Mouse (Mus musculus) liver, adult 2 months (tissue): ENCODE results near the gene Zbtb17. TPM values are rescaled to one million over a fixed set of nuclear protein-coding genes. Genes with fewer than 3 reads are reported as not detected.
A peak's percentile ranks its signal among the peaks of the same experiment; 100 is the strongest.

Experiments used
- DNase-seq: peaks from one replicate; pipeline ENCODE4 v3.0.0-alpha.2; 2011; ENCODE audit warnings: low read depth, low spot score; ENCODE audit errors: extremely low read depth
- H3K27ac ChIP-seq: fragments of 200-500 bp; replicated peaks from 2 replicates; pipeline ENCODE4 v1.5.1; 2012; ENCODE audit warnings: low read depth, mild to moderate bottlenecking, control low read depth, inconsistent platforms, low read length; ENCODE audit not compliant: insufficient read depth
- H3K27me3 ChIP-seq: fragments of 200-500 bp; 2 replicates; pipeline ENCODE4 v1.6.1; 2012; ENCODE audit warnings: mild to moderate bottlenecking, moderate library complexity, low read length, inconsistent platforms; ENCODE audit not compliant: control insufficient read depth, insufficient read depth
- H3K36me3 ChIP-seq: fragments of 200-500 bp; 2 replicates; pipeline ENCODE4 v1.6.1; 2012; ENCODE audit warnings: low read length, inconsistent platforms; ENCODE audit not compliant: control insufficient read depth, insufficient read depth
- H3K4me1 ChIP-seq: fragments of 200-500 bp; 2 replicates; pipeline ENCODE4 v1.6.1; 2011; ENCODE audit warnings: low read length; ENCODE audit not compliant: control insufficient read depth, insufficient read depth
- H3K4me3 ChIP-seq: fragments of 200-500 bp; 2 replicates; pipeline ENCODE4 v1.5.1; 2011; ENCODE audit warnings: low read depth, mild to moderate bottlenecking, control low read depth, low read length, moderate library complexity; ENCODE audit not compliant: insufficient read depth
- H3K79me2 ChIP-seq: fragments of 200-500 bp; 2 replicates; pipeline ENCODE4 v1.6.1; 2012; ENCODE audit warnings: inconsistent platforms, mild to moderate bottlenecking, low read length, moderate library complexity; ENCODE audit not compliant: control insufficient read depth, insufficient read depth
- H3K9ac ChIP-seq: fragments of 200-500 bp; 2 replicates; pipeline ENCODE4 v1.6.1; 2012; ENCODE audit warnings: low read depth, mild to moderate bottlenecking, control low read depth, inconsistent platforms, low read length
- CTCF ChIP-seq: fragments of 200-500 bp; IDR thresholded peaks from 2 replicates; pipeline ENCODE4 v1.5.1; 2011; ENCODE audit warnings: low read depth, low read length, control low read depth
- POLR2A ChIP-seq: fragments of 200-500 bp; IDR thresholded peaks from 2 replicates; pipeline ENCODE4 v1.6.1; 2011; ENCODE audit warnings: low read length, control low read depth; ENCODE audit not compliant: insufficient read depth; ENCODE audit errors: extremely low read depth
- WGBS: fragments of 180-500 bp; shearing (Covaris S2); methylation state at CpG from one replicate; pipeline ENCODE4 v1.1.7; 2018; 5-methylcytosine and 5-hydroxymethylcytosine counted together
- polyA plus RNA-seq: library from polyadenylated mRNA; depleted of rRNA; stranded (reverse); fragments of >200 nt; gene quantifications from 2 replicates; pipeline ENCODE4 v1.2.3, GENCODE M21; 2012
- total RNA-seq: library from RNA; depleted of rRNA; stranded (reverse); fragments of >200 nt; gene quantifications from 2 replicates; pipeline ENCODE4 v1.2.3, GENCODE M21; 2014

The Zbtb17 gene
- total and polyA plus RNA-seq, 2 experiments = 7.3 to 16.8 TPM

DNA sequence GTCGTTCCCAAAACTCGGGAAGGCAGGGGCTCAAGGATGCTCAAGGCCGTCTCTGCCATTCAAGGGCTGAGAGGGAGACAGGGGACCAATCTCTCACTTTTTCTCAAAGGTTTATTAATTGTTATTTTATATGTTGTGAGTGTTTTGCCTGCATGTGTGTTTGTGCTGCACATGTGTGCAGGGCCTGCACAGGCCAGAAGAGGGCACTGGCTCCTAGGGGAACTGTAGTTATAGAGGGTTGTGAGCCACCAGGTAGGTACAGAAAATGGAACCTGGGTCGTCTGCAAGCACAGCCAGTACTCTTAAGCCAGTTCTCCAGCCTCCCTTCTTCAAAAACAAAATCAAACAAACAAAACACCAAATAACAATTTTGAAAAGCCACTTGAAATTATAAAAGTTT lies 44.2 kb downstream of the Zbtb17 start:
- TF ChIP-seq CTCF (peak; percentile 81), POLR2A (no peak)
- Histone ChIP-seq H3K27ac (no peak overlapping the region), H3K4me1 (no peaks in the 10 kb centered on the region), H3K4me3 (no peak overlapping the region), H3K36me3 (peaks cover 43% of the 10 kb centered on the region), H3K27me3 (no peaks in the 10 kb centered on the region), H3K79me2 (no peaks in the 10 kb centered on the region; the same call in 1 of the 2 replicates), H3K9ac (no peak overlapping the region)
- WGBS = 94% methylated on average over 4 of the region's 4 CpGs
- peak; percentile 26 for DNase-seq

DNA sequence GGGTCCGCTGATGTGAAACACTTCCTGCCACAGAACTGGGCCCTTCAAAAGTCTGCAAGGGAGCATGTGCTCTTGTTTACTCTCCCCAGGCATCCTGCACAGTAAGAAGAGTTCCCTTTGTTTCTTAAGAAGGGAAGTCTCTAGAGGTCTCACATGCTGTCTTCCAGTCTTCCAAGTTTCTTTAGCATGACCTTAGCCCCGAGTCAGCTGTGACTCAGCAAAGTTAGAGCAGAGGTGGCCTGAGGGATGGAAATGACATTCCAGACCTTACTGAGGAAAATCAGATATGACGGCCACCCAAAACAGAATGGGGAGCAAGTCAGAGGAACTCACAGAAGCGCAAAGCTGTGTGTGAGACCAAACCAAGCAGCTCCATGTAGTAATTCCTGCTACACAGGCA lies 56.2 kb downstream of the Zbtb17 start:
- Histone ChIP-seq H3K4me1 (peaks cover 4% of the 10 kb centered on the region; the same call in 1 of the 2 replicates), H3K9ac (no peak overlapping the region), H3K36me3 (no peaks in the 10 kb centered on the region), H3K27ac (0 out of 2 replicates have a peak overlapping the region, but pooled peaks have one; percentile 12), H3K27me3 (no peaks in the 10 kb centered on the region), H3K4me3 (no peak overlapping the region), H3K79me2 (peaks cover 60% of the 10 kb centered on the region)
- WGBS = 65% methylated on average over 4 of the region's 4 CpGs
- DNase-seq = no peak
- TF ChIP-seq CTCF (no peak), POLR2A (no peak)

DNA sequence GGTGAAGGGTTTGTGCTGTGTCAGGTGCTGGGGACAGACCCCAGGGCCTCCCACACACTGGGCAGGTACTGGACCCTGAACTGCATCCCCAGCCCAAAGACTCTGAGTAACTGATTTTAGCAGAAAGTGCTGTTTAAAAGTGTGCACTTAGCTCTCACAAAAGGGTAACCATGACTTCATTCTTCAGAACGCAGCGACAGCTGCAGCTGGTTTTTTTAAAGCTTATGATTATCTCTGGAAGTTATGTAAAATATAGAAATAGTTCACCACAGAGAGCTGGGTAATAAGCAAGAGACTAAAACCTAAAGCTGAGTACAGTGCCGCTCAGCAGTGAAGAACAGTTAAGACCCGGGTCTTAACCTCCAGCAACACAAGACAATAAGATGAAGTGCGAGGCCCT lies 56.6 kb downstream of the Zbtb17 start:
- Histone ChIP-seq H3K27me3 (no peaks in the 10 kb centered on the region), H3K9ac (no peak overlapping the region), H3K4me1 (peaks cover 6% of the 10 kb centered on the region; the same call in 1 of the 2 replicates), H3K36me3 (no peaks in the 10 kb centered on the region), H3K4me3 (no peak overlapping the region), H3K27ac (0 out of 2 replicates have a peak overlapping the region, but pooled peaks have one; percentile 12), H3K79me2 (peaks cover 56% of the 10 kb centered on the region)
- DNase-seq = no peak
- WGBS = 80% methylated on average over 5 of the region's 5 CpGs
- TF ChIP-seq CTCF = no peak
- TF ChIP-seq POLR2A = no peak

DNA sequence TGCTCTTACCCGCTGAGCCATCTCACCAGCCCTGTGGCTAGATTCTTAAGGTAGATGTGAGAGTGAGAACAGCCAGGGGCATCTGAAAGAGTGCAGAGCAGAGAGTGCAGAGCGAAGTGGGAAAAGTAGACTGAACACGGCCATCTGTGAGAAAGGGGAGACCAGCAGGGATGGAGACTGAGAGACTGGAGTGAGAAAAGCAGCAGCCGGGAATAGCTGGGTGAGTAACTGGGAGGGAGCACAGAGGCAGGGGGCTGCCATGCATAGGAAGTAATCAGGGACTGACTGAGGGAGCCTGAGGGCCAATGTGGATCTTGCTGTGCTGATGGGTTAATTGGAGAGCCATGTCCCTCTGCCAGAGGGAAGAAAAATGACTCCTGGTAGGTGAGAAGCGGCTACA lies 58.3 kb downstream of the Zbtb17 start:
- H3K27me3 ChIP-seq = no peaks in the 10 kb centered on the region
- H3K4me3 ChIP-seq = no peak overlapping the region
- peaks cover 53% of the 10 kb centered on the region for H3K79me2 ChIP-seq
- TF ChIP-seq POLR2A = no peak
- TF ChIP-seq CTCF = no peak
- no peak for DNase-seq
- H3K27ac ChIP-seq = no peak overlapping the region
- H3K9ac ChIP-seq = no peak overlapping the region
- no peaks in the 10 kb centered on the region for H3K36me3 ChIP-seq
- H3K4me1 ChIP-seq = peaks cover 13% of the 10 kb centered on the region
- 94% methylated on average over 5 of the region's 5 CpGs for WGBS

DNA sequence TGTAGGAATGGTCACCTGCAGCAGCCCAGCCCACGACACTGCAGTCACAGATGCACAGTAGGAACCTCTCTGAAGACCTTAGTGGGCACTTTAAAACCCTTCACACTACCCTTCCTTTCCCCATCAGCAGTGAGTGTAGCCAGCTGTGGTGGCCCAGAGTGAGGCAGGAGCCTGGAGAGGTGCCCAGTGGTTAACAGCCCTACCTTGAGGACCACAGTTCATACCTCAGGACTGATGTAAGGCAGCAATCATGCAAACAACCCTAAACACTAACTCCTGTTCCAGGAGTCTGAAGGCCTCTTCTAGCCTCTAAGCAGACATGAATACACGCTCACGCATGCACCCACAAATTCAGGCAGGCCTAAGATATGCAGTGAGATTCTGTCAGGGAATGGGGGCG lies 60.0 kb downstream of the Zbtb17 start:
- WGBS = 95% methylated on average over 4 of the region's 4 CpGs
- DNase-seq = no peak
- H3K27me3 ChIP-seq = no peaks in the 10 kb centered on the region
- no peak overlapping the region for H3K9ac ChIP-seq
- peaks cover 50% of the 10 kb centered on the region for H3K79me2 ChIP-seq
- no peak overlapping the region for H3K27ac ChIP-seq
- H3K4me3 ChIP-seq = no peak overlapping the region
- peaks cover 13% of the 10 kb centered on the region for H3K4me1 ChIP-seq
- no peaks in the 10 kb centered on the region for H3K36me3 ChIP-seq
- no peak for TF ChIP-seq CTCF
- TF ChIP-seq POLR2A = no peak

DNA sequence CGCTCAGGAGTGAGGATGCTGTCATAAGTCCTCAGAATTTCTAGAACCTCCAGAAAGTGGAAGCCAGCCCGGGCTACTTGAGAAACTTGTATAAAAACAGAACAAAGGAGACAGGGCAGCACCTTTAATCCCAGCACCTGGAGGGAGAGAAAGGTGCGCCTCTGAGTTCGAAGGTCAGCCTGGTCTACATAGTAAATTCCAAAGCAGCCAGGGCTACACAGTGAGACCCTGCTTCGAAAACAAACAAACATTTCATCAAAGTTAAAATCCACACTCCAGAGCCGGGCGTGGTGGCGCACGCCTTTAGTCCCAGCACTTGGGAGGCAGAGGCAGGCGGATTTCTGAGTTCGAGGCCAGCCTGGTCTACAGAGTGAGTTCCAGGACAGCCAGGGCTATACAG lies 61.4 kb downstream of the Zbtb17 start:
- 52% methylated on average over 11 of the region's 11 CpGs for WGBS
- Histone ChIP-seq H3K27ac (0 out of 2 replicates have a peak overlapping the region, but pooled peaks have one; percentile 27), H3K4me1 (peaks cover 16% of the 10 kb centered on the region), H3K4me3 (no peak overlapping the region), H3K36me3 (no peaks in the 10 kb centered on the region), H3K79me2 (peaks cover 52% of the 10 kb centered on the region), H3K27me3 (no peaks in the 10 kb centered on the region), H3K9ac (no peak overlapping the region)
- peak; percentile 37 for DNase-seq
- TF ChIP-seq POLR2A (no peak), CTCF (no peak)
